Mouse (Mus musculus) hindbrain, embryonic 12.5 days (tissue): ENCODE results near the gene Gm49378. TPM values are rescaled to one million over a fixed set of nuclear protein-coding genes. Genes with fewer than 3 reads are reported as not detected.
A peak's percentile ranks its signal among the peaks of the same experiment; 100 is the strongest.

ENCODE experiments used
- ATAC-seq: fragments of 200-750 bp; cut with Nextera tagmentation; 2 replicates; pipeline ENCODE4 v1.8.0; 2017; ENCODE audit warnings: moderate TSS enrichment; ENCODE audit not compliant: low FRiP score
- H3K27ac ChIP-seq: fragments of 300-500 bp; sonication (generic); 2 replicates; pipeline ENCODE4 v1.5.1; 2016; ENCODE audit warnings: mild to moderate bottlenecking
- H3K27me3 ChIP-seq: fragments of 300-500 bp; sonication (generic); 2 replicates; pipeline ENCODE4 v1.6.1; 2016; ENCODE audit warnings: mild to moderate bottlenecking
- H3K36me3 ChIP-seq: fragments of 300-500 bp; sonication (generic); 2 replicates; pipeline ENCODE4 v1.6.1; 2016; ENCODE audit warnings: mild to moderate bottlenecking
- H3K4me1 ChIP-seq: fragments of 300-500 bp; sonication (generic); 2 replicates; pipeline ENCODE4 v1.6.1; 2016
- H3K4me2 ChIP-seq: fragments of 300-500 bp; sonication (generic); replicated peaks from 2 replicates; pipeline ENCODE4 v1.6.1; 2016; ENCODE audit warnings: mild to moderate bottlenecking
- H3K4me3 ChIP-seq: fragments of 300-500 bp; sonication (generic); 2 replicates; pipeline ENCODE4 v1.5.1; 2016; ENCODE audit warnings: mild to moderate bottlenecking
- H3K9ac ChIP-seq: fragments of 300-500 bp; sonication (generic); 2 replicates; pipeline ENCODE4 v1.6.1; 2016; ENCODE audit warnings: mild to moderate bottlenecking, moderate library complexity
- H3K9me3 ChIP-seq: fragments of 300-500 bp; sonication (generic); replicated peaks from 2 replicates; pipeline ENCODE4 v1.6.1; 2016; ENCODE audit warnings: mild to moderate bottlenecking
- WGBS: fragments of 180-500 bp; shearing (Covaris S2); methylation state at CpG from one replicate; pipeline ENCODE4 v1.1.7; 2016; 5-methylcytosine and 5-hydroxymethylcytosine counted together
- polyA plus RNA-seq: library from polyadenylated mRNA; unstranded; fragments of >200 nt; fragmentation: Nextera tagmentation; extraction: Ambion mirVana; gene quantifications from 2 replicates; pipeline ENCODE4 v1.2.1, GENCODE M21; 2016

The Gm49378 gene
- polyA plus RNA-seq, 1 experiment from 2014 or later = 3.2 TPM

- 53% methylated on average over 22 of the region's 22 CpGs for whole genome bisulfite sequencing
- H3K27me3 ChIP-seq = no peaks in the 10 kb centered on the region
- H3K27ac ChIP-seq = no peak overlapping the region
- no peak for ATAC-seq
- H3K4me2 ChIP-seq = peak overlapping the region; percentile 42
- H3K9me3 ChIP-seq = no peaks in the 10 kb centered on the region
- peaks cover 6% of the 10 kb centered on the region; the same call in 1 of the 2 replicates for H3K4me1 ChIP-seq
- H3K9ac ChIP-seq = peak overlapping the region; percentile 23; the same call in 1 of the 2 replicates
- peak overlapping the region; percentile 28 for H3K4me3 ChIP-seq
- H3K36me3 ChIP-seq = no peaks in the 10 kb centered on the region
Observed at GRCm38 (mm10) chr14:55618486-55619195, 19.1 kb downstream of the Gm49378 start.

- peak within 1 kb of the TSS; percentile 28 for H3K4me3 ChIP-seq
- H3K36me3 ChIP-seq = no peaks in the 10 kb centered on the region
- H3K27ac ChIP-seq = no peak within 1 kb of the TSS
- H3K4me1 ChIP-seq = peaks cover 6% of the 10 kb centered on the region; the same call in 1 of the 2 replicates
- no peaks in the 10 kb centered on the region for H3K27me3 ChIP-seq
- peak; percentile 85 for ATAC-seq
- peak within 1 kb of the TSS; percentile 23; the same call in 1 of the 2 replicates for H3K9ac ChIP-seq
- H3K4me2 ChIP-seq = peak within 1 kb of the TSS; percentile 42
- 23% methylated on average over 21 of the region's 21 CpGs for WGBS
- H3K9me3 ChIP-seq = no peaks in the 10 kb centered on the region
Observed at GRCm38 (mm10) chr14:55617822-55618221, 19.9 kb downstream of the Gm49378 start, which contains the start of gene Rec8. TSS of gene Rec8 (plus strand) at chr14:55618037.

GRCm38 (mm10) chr14:55616844-55617243 is 20.9 kb downstream of the Gm49378 start:
- H3K4me3 ChIP-seq = no peak overlapping the region

GRCm38 (mm10) chr14:55615876-55616275 is 21.8 kb downstream of the Gm49378 start:
- Histone ChIP-seq H3K4me1 (peaks cover 6% of the 10 kb centered on the region; the same call in 1 of the 2 replicates), H3K4me3 (no peak overlapping the region), H3K9ac (no peak overlapping the region), H3K27me3 (no peaks in the 10 kb centered on the region), H3K4me2 (no peak overlapping the region), H3K36me3 (peaks cover 2% of the 10 kb centered on the region; the same call in 1 of the 2 replicates), H3K27ac (no peak overlapping the region), H3K9me3 (no peaks in the 10 kb centered on the region)
- no peak for ATAC-seq
- 52% methylated on average over 2 of the region's 2 CpGs for WGBS

More at GRCm38 (mm10) chr14:55616844-55617243, 20.9 kb downstream of the Gm49378 start:
- no peaks in the 10 kb centered on the region for H3K9me3 ChIP-seq
- no peak for ATAC-seq
- H3K36me3 ChIP-seq = no peaks in the 10 kb centered on the region
- peaks cover 6% of the 10 kb centered on the region; the same call in 1 of the 2 replicates for H3K4me1 ChIP-seq
- no peaks in the 10 kb centered on the region for H3K27me3 ChIP-seq
- 89% methylated on average over 2 of the region's 2 CpGs for WGBS
- H3K9ac ChIP-seq = no peak overlapping the region
- no peak overlapping the region for H3K4me2 ChIP-seq
- H3K27ac ChIP-seq = no peak overlapping the region

- no peak overlapping the region for H3K27ac ChIP-seq
- no peaks in the 10 kb centered on the region for H3K27me3 ChIP-seq
- 82% methylated on average over 7 of the region's 7 CpGs for whole genome bisulfite sequencing
- no peak overlapping the region for H3K4me3 ChIP-seq
- peaks cover 6% of the 10 kb centered on the region; the same call in 1 of the 2 replicates for H3K4me1 ChIP-seq
- H3K9ac ChIP-seq = no peak overlapping the region
- peaks cover 8% of the 10 kb centered on the region for H3K36me3 ChIP-seq
- no peak overlapping the region for H3K4me2 ChIP-seq
- H3K9me3 ChIP-seq = no peaks in the 10 kb centered on the region
- ATAC-seq = no peak
Observed at GRCm38 (mm10) chr14:55614565-55615178, 23.0 kb downstream of the Gm49378 start.

- no peak for ATAC-seq
- Histone ChIP-seq H3K27ac (no peak overlapping the region), H3K36me3 (peaks cover 22% of the 10 kb centered on the region), H3K9ac (no peak overlapping the region), H3K4me3 (no peak overlapping the region), H3K9me3 (no peaks in the 10 kb centered on the region), H3K4me1 (peaks cover 3% of the 10 kb centered on the region; the same call in 1 of the 2 replicates), H3K27me3 (no peaks in the 10 kb centered on the region), H3K4me2 (no peak overlapping the region)
- 76% methylated on average over 6 of the region's 6 CpGs for WGBS
Observed at GRCm38 (mm10) chr14:55613346-55613745, 24.3 kb downstream of the Gm49378 start.

GRCm38 (mm10) chr14:55608339-55608738 is 29.4 kb downstream of the Gm49378 start:
- Histone ChIP-seq H3K9me3 (no peaks in the 10 kb centered on the region), H3K4me3 (no peak overlapping the region), H3K36me3 (peaks cover 61% of the 10 kb centered on the region), H3K27ac (no peak overlapping the region), H3K9ac (no peak overlapping the region), H3K4me1 (peaks cover 7% of the 10 kb centered on the region), H3K27me3 (no peaks in the 10 kb centered on the region), H3K4me2 (no peak overlapping the region)
- no peak for ATAC-seq
- 91% methylated on average over 6 of the region's 6 CpGs for WGBS

- H3K4me3 ChIP-seq = no peak overlapping the region
- ATAC-seq = no peak
- H3K27ac ChIP-seq = no peak overlapping the region
- no peak overlapping the region for H3K9ac ChIP-seq
- WGBS = 95% methylated on average over 16 of the region's 16 CpGs
- no peak overlapping the region for H3K4me2 ChIP-seq
- H3K4me1 ChIP-seq = peaks cover 7% of the 10 kb centered on the region
- no peaks in the 10 kb centered on the region for H3K27me3 ChIP-seq
- peaks cover 82% of the 10 kb centered on the region for H3K36me3 ChIP-seq
- no peaks in the 10 kb centered on the region for H3K9me3 ChIP-seq
Observed at GRCm38 (mm10) chr14:55605743-55606459, 31.8 kb downstream of the Gm49378 start.

GRCm38 (mm10) chr14:55604823-55605222 is 32.9 kb downstream of the Gm49378 start:
- ATAC-seq = no peak
- Histone ChIP-seq H3K4me1 (peaks cover 7% of the 10 kb centered on the region), H3K4me2 (no peak overlapping the region), H3K9ac (no peak overlapping the region), H3K4me3 (no peak overlapping the region), H3K27ac (no peak overlapping the region), H3K27me3 (no peaks in the 10 kb centered on the region), H3K36me3 (peaks cover 88% of the 10 kb centered on the region), H3K9me3 (no peaks in the 10 kb centered on the region)
- WGBS = 89% methylated on average over 11 of the region's 11 CpGs

GRCm38 (mm10) chr14:55603633-55604576 is 33.8 kb downstream of the Gm49378 start:
- no peaks in the 10 kb centered on the region for H3K27me3 ChIP-seq
- H3K9ac ChIP-seq = peak overlapping the region; percentile 4; the same call in 1 of the 2 replicates
- peaks cover 7% of the 10 kb centered on the region for H3K4me1 ChIP-seq
- WGBS = 24% methylated on average over 19 of the region's 19 CpGs
- ATAC-seq = peak; percentile 81
- H3K9me3 ChIP-seq = no peaks in the 10 kb centered on the region
- H3K4me3 ChIP-seq = peak overlapping the region; percentile 22; the same call in 1 of the 2 replicates
- H3K4me2 ChIP-seq = peak overlapping the region; percentile 44
- H3K27ac ChIP-seq = peak overlapping the region; percentile 35; the same call in 1 of the 2 replicates
- H3K36me3 ChIP-seq = peaks cover 88% of the 10 kb centered on the region

- Histone ChIP-seq H3K4me1 (peaks cover 7% of the 10 kb centered on the region), H3K27ac (peak within 1 kb of the TSS; percentile 35; the same call in 1 of the 2 replicates), H3K4me2 (peak within 1 kb of the TSS; percentile 44), H3K9me3 (no peaks in the 10 kb centered on the region), H3K27me3 (no peaks in the 10 kb centered on the region), H3K36me3 (peaks cover 88% of the 10 kb centered on the region), H3K9ac (peak within 1 kb of the TSS; percentile 4; the same call in 1 of the 2 replicates), H3K4me3 (peak within 1 kb of the TSS; percentile 22; the same call in 1 of the 2 replicates)
- ATAC-seq = no peak
- WGBS = 90% methylated on average over 7 of the region's 7 CpGs
Observed at GRCm38 (mm10) chr14:55603271-55603632, 34.4 kb downstream of the Gm49378 start, which contains the start of gene Irf9. TSS of gene Irf9 (plus strand) at chr14:55603571.
